Mouse (Mus musculus): ENCODE measurements around the gene Arhgap45.

Arhgap45 gene

DNA sequence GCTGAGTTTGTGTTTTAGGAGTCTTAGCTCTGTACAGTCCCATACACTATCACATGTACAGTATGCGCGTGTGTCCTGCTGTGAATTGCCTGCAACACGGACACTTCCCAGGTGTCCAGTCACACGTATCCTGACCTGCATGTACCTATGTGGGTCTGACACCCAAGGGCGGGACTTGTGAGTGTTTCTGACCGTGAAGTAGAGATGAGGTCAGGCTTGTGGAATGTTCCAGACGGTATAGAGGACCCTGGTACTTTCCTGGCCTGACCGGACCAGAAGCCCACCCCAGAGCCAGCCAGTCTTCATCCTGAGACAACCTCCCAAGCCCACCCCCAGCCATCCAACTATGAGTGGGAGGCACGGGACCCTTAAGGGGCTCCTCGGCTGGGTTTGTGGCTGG lies 870 bp upstream of the Arhgap45 start:
- peak; percentile 15 for DNase-seq (ENCODE audit: low read depth)

DNA sequence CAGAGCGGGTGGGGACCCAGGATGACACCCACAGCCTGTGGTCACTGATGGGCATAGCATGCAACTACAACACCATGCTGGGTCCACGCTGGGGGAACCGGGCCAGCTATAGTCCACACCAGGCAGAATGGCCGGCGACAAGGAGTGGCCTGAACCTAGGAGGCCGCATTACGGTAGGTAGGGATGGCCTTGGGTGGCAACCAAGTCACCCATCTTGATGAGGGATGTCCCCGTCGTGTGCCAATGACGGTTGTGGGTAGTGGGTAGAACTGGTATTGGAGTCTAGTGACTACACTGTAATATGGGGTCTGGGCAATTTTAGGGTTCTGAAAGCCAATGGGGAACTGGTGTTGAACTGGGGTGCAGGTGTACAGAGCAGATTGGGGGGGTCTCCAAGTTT lies 478 bp downstream of the Arhgap45 start:
- peak; percentile 66 for DNase-seq (ENCODE audit: low read depth)

DNA sequence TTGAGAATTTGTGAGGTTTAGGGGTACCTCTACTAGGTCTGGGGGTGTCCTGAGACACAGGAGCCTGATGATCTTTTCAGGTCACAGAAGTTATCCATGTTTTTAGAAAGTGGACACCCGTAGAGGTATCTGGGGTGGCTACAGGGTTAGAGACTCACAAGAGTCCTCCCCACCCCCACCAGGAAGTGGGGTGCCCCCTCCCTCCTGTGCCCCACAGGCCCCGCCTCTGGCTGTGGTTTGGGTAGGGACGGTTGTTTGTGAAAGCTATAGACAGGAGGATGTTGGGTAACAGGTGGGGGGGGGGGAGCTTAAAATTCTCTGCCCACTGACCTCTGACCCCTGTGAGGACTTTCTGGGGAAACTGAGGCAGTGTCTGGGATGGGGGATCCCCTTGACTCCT lies 908 bp downstream of the Arhgap45 start:
- DNase-seq (ENCODE audit: low read depth) = peak; percentile 93

DNA sequence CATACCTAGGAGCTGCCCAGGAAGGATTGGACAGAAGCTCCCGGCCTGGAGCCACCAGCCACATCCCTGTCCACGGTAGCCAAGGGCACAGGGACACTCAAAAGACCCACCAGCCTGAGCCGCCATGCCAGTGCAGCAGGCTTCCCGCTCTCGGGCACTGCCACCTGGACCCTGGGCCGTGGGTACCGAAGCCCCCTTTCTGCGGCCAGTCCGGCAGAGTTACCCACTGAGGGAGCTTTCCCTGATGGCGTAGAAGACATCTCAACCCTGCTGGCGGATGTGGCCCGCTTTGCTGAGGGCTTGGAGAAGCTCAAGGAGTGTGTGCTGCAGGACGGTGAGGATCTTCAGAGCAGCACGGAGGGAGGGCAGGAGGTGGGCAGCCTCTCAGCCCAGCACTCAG lies 1.3 kb downstream of the Arhgap45 start:
- DNase-seq (ENCODE audit: low read depth) = peak; percentile 71

DNA sequence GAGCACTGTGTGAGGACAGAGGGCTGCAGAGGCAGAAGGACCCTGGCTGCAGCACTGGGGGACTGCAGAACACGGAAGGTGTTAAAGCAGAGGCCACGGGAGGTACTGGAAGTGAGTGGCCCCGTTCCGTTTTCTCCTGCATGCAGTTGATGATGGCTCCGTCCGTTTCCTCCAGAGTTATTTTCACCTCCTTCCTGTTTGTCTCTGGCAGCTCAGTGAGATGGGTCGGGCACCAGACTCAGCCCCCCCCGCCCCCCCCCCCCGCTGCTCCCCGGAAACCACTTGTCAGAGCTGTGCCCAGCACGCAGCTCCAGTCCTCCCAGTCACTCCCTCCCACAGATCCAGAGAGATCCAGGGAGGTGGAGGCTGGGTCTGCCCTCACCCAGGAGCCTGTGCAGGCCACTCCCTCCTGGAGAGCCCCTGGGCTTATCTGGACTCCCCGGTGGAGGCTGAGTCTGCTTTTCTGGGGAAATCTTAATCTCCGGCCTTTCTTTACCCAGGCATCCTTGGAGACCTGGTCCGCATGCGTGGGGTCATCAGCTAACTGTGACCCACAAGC lies 2.4 kb downstream of the Arhgap45 start:
- peak; percentile 83 for DNase-seq (ENCODE audit: low read depth)

DNA sequence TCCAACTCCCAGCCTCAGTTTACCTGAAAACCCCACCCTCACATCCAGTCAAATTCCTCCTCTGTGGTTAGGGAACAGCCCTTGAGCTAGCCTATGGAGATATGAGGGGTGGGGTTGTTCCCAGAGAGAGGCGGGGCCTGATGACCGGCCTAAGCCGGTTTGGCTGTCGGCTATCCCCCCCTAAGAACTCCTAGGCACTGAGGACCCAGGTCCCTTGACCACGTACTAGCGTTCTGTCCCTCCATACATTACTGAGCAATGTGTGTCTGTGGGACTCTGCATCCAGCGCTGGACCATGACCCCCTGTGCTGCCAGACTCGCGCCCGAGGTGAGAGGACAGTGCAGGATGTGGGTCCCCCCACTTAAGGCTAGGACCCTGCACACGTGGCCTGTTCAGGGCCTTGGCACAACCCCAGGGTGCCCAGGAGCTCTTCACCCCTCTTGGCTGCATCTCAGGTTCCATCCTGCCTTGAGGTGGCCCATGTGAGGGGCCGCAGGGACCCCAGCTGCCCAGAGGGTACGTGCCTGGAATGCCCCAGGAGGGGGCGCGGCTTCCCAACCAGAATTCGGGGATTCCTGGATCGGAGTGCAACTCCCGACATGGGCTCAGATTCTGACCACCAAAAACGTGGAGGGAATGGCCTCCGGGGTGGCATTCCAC lies 3.1 kb downstream of the Arhgap45 start:
- peak; percentile 34 for DNase-seq (ENCODE audit: low read depth)

DNA sequence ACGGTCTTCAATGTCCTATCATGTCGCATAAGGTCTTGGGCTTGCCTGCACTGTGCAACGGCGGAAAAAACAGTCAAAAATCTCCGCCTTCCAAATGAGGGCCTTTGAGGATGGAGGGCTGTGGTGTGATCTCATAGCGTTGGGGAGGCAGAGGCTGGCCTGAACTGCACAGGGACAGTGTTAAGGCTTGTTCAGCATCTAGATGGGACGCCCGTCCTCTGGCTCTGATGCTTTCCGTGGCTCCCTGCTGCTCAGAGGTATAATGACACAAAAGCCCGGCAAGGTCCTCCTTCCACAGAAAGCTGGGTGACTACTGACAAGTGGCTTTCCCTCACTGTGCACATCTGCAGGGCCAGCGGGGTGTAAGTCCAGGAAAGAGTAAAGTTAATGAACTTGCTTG lies 3.7 kb downstream of the Arhgap45 start:
- peak; percentile 56 for DNase-seq (ENCODE audit: low read depth)

DNA sequence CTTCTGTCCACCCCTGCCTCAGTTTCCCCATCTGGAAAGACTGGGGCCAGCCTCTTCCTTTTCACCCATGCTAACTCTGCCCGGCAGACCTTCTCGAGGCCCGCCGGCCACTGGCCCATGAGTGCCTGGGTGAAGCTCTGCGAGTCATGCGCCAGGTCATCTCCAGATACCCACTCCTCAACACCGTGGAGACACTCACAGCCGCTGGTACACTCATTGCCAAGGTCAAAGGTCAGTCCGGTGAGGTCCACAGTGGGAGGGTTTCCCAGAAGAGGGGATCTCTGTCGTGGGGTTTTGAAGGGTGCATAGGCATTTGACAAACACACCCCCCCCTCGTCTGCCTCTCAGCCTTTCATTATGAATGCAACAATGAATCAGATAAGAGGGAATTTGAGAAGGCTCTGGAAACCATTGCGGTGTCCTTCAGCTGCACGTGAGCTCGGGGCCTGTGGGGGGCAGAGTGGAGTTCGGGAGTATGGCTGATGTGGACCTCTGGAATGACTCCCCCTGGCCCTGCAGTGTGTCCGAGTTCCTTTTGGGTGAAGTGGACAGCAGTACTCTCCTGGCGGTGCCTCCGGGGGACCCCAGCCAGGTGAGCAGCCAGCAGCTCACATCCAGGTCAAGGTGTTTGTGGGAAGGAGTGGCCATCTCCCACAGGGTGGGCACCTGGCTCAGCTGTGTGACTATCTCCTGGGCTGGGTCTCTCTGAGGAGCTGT lies 4.3 kb downstream of the Arhgap45 start:
- DNase-seq (ENCODE audit: low read depth) = peak; percentile 37

DNA sequence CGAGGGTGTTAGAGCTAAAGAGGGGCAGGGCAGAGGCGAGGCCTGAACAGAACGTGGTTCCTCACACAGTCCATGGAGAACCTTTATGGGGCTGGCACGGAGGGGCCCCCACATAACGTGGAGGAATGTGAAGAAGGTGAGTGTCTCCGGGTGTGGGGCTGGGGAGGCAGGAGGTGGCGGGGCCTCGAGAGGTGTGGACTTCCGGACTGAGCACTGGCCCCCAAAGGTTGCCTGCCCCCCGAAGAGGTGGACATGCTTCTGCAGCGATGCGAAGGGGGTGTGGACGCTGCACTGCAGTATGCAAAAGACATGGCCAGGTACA lies 4.8 kb downstream of the Arhgap45 start:
- peak; percentile 39 for DNase-seq (ENCODE audit: low read depth)

DNA sequence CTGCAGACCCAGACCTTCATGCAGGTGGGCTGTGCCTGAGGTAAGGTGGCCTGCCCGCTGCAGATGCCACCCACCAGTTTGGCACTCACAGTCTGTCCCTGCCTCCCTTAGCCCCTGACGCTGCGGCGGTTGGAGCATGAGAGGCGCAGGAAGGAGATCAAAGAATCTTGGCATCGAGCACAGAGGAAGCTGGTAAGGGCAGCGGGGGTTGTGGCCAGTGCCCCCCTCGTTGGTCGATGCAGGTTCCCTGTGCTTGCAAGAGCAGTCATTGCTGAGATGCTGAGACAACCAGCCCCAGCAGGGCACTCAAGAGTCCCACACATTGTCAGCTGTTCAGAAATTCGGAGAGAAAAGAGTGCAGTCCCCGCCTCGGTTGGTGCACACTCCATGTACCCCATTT lies 5.7 kb downstream of the Arhgap45 start:
- DNase-seq (ENCODE audit: low read depth) = peak; percentile 80

DNA sequence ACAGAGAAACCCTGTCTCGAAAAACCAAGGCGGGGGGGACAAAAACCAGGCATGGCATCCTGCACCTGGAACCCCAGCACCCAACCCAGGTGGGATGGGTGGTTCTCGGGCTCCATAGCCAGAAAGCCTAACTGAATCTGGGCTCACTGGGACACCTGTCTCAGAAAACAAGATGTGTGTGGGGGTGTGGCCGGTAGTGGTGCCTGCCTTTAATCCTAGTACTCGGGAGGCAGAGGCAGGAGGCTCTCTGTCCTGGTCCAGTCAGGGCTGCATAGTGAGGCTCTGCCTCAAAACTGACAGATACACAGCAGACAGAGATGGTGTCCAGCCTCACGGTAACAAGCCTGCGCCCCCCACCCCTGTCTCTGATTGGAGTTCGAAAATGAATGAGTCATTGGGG lies 6.4 kb downstream of the Arhgap45 start:
- DNase-seq (ENCODE audit: low read depth) = peak; percentile 45

DNA sequence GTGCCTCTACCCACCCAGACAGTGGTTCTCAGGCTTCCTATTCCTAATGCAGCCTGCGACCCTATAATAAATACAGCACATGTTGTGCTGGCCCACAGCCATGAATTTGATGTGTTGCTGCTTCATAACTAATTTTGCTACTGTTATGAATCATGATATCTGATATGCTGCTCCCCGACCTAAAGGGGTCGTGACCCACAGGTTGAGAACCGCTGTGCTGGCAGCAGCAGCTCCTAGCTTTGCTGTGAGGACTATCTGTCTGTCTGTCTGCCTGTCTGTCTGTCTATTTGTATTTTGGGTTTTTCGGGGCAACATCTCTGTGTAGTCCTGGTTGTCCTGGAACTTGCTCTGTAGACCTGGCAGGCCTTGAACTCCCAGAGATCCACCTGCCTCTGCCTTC lies 7.3 kb downstream of the Arhgap45 start:
- no peak for DNase-seq (ENCODE audit: low read depth)

DNA sequence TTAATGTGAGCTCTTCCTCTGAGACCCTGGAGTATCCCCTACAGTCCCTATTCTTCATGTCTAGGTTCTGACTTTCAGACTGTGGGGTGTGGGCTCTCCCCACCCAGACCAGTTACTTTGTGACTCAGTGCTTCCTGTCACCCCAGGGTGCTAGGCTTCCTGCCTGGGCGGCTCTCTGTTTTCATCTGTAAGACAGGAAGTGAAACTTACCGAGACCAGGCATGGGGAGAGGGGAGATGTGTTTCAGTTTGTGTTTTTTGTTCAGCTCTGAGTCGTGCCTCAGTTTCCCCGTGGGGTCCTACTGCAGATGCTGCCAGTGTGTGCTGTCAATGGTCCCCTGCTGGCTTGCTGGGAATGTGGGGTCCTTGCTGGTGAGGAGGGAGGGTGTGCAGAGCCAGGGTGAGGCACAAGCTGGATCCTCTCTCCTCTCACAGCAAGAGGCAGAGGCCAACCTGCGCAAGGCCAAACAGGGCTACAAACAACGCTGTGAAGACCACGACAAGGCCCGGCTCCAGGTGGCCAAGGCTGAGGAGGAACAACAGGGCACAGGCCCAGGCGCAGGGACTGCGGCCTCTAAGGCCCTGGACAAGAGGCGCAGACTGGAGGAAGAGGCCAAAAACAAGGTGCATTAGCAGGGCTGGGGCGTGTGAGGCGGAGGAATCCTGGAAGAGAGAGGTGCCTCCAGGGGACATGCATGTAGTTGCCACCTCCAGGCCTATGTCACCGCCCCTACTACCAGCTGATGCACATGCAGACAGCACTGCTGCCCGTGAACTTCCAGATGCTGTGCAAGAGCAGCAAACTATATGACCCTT lies 8.0 kb downstream of the Arhgap45 start:
- peak; percentile 89 for DNase-seq (ENCODE audit: low read depth)

DNA sequence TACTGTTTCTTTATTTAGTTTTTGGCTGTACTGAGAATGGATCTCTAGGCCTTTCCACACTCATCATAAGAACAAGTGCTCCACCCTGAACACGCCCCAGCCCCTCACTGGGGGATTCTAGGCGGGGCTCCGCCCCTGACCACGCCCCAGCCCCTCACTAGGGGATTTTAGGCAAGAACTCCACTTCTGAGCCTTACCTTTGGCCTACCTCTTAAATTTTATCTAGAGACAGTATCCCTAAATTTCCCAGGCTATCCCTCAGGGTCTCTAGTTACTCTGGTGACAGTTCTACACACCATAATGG lies 8.5 kb downstream of the Arhgap45 start:
- no peak for DNase-seq (ENCODE audit: low read depth)

DNA sequence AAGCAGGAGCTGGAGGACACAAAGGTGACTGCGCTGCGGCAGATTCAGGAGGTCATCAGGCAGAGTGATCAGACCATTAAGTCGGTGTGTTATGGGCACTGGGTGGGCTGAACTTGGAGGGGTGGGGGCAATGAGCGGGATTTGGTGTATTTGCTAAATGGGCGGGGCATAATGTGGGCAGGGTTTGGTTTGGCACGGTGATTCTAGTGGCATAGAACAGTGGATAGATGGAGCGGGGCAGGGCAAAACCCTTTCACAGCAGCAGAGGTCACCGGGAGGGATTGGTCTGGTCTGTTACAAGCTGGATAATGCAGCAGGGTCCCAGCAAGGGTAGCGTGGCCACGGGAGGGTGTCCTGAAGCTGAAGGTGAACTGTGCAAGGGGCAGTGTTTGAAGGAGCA lies 9.0 kb downstream of the Arhgap45 start:
- DNase-seq (ENCODE audit: low read depth) = no peak

DNA sequence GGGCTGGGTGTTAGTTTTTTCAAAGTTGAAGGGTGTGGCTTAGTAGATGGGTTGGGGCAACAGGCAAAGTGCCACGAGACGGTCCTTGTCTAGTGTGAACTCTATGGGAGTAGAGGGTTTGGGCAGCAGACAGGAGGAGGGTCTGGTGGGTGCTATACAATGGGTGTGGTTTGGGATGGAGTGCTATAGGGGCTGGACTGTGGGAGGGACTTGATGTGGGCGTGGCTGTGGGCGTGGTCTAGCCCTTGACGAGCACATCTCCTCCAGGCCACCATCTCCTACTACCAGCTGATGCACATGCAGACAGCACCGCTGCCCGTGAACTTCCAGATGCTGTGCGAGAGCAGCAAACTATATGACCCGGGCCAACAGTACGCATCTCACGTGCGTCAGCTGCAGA lies 9.4 kb downstream of the Arhgap45 start:
- peak; percentile 67 for DNase-seq (ENCODE audit: low read depth)

DNA sequence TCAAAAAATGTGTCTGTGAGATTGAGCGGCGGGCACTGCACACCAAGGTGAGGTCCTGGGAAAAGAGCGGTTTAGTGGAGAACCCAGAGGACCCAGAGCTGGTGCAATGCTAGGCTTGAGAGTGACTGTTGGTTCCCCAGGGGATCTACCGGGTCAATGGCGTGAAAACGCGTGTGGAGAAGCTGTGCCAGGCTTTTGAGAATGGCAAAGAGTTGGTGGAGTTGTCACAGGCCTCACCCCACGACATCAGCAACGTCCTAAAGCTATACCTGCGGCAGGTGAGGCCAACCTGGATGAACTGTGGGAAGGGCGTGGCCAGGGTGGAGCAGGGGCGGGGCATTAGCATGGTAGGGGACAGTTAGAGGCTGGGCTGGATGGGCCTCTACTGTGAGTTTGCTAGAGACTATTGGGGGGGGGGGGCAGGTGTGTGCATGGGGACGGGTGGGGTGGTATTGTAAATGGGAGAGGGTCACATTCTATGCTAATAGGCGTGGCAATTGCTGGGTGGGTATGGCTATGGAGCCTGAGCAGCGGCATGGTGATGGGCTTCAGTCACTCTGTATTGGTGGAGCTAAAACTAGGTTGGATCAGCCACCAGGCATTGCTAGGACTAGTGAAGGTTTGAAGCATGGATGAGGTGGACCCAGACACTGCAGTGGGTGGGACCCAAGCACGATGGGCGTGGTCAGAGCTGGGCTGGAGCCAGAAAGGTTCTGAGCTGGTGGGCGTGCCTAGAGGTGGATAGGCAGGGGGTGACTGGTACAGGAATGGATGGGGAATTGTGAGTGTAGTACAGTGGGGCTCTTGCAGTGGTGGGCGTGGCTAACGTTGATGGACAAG lies 11.4 kb downstream of the Arhgap45 start:
- DNase-seq (ENCODE audit: low read depth) = no peak

DNA sequence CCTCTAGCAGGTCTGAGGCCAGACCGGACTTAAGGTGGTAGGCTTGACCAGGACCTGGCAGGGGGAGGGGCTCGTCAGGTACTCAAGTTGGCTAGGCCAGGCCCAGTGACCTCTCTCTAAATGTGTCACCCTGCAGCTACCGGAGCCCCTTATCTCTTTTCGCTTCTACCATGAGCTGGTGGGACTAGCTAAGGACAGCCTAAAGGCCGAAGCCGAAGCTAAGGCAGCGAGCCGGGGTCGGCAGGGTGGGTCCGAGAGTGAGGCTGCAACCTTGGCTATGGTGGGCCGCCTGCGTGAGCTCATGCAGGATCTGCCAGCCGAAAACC lies 12.0 kb downstream of the Arhgap45 start:
- no peak for DNase-seq (ENCODE audit: low read depth)

DNA sequence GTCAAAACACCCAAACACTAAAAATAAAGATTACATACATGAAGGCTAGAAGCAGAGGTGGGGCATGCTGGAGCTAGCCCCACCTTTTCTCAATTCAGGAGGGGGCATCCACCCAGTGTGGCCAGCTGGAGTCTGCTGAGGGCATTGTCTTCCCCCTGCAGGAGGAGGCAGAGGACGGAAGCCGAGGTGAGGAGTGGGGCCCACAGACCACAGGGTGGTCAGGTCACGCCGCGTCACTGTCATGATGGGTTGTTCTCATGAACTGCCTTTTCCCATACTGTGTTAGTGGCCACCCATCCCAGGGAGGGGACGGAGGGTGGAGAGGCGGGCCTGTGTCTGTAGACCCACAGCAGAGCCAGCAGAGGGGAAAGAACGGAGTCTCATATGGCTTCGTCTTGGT lies 13.7 kb downstream of the Arhgap45 start:
- DNase-seq (ENCODE audit: low read depth) = no peak

DNA sequence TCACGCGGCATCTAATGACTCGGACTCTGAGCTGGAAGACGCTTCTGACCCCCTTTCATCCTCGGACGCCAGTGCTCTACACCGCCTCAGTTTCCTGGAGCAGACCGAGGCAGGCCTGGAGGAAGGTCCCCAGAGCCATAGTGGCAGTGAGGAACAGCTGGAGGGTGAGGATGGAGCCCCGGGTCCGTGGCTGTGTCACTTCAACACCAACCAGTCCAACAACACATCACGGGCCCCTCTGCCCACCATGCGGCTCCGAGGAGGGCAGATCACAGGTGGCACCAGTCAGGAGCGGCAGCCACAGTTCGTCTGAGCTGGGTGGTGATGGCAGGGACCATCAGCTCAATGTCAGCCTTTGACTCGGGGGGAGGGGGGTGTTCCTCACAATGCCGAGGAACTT lies 14.3 kb downstream of the Arhgap45 start:
- no peak for DNase-seq (ENCODE audit: low read depth)

DNA sequence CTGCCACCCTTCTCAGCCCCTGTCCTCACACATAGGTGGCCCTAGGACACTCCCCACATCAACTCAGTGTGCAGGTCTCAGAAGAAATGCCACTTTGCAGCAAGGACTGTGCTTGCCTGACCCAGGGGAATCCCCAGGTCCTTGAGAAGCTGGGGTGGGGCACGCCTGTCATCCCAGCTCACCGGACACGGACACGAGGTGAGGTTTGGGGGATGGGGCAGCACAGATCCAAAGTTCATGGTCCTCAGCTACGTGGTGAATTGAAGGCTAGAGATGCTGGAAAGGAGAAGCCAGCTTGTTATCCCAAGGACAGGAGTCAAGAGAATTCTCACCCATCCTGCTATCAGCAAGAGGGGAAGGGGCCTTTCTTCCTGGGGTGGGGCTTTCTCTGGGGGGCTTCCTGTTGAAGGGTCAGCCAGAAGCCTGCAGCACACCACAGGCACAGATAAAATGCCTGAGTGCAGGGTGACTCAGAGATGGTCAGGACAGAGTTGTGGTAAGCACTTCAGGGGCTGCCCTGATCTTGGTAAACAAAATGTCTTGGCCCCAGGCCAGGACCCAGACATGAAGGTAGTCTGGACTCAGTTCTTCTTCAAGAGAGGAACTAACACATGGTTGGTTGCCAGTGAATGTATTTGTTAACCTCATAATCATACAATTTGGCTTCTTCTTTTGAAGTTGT lies 16.5 kb downstream of the Arhgap45 start:
- peak; percentile 76 for DNase-seq (ENCODE audit: low read depth)
